Mouse (Mus musculus): Measurements from ENCODE around the gene Taar4.

Gene Taar4

DNA sequence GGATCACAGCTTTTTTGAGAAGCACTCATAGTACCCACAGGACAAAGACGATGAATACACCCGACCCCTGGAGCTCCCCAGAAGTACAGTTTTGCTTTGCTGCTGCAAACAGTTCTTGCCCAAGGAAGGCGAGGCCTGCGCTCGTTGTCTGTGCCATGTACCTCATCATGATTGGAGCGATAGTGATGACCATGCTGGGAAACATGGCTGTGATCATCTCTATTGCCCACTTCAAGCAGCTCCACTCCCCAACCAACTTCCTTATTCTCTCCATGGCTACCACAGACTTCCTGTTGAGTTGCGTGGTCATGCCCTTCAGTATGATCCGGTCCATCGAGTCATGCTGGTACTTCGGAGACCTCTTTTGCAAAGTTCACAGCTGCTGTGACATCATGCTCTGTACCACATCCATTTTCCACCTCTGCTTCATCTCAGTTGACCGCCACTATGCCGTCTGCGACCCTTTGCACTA is at the start of gene Taar4:
Gene Taar4 (plus strand): TSS at position 51 of the 472 bp plus-strand sequence.
- in situ Hi-C loops (cut with MboI, MseI), result no loop called here

GRCm38 (mm10) chr10:23920056-23920455 is 40.2 kb upstream of the Taar4 start, which contains the start of gene Taar1:
Gene Taar1 (plus strand): TSS chr10:23920356.
- in situ Hi-C loops (cut with MboI, MseI), result no loop called here

GRCm38 (mm10) chr10:23922468-23922867 is 37.8 kb upstream of the Taar4 start:
- in situ Hi-C loops (cut with MboI, MseI), result no loop called here

GRCm38 (mm10) chr10:23923941-23924340 is 36.4 kb upstream of the Taar4 start:
- in situ Hi-C loops (cut with MboI, MseI), result no loop called here

- in situ Hi-C loops (cut with MboI, MseI), result no loop called here
These were observed 22.7 kb upstream of the Taar4 start for GRCm38 (mm10) chr10:23937613-23938012.

DNA sequence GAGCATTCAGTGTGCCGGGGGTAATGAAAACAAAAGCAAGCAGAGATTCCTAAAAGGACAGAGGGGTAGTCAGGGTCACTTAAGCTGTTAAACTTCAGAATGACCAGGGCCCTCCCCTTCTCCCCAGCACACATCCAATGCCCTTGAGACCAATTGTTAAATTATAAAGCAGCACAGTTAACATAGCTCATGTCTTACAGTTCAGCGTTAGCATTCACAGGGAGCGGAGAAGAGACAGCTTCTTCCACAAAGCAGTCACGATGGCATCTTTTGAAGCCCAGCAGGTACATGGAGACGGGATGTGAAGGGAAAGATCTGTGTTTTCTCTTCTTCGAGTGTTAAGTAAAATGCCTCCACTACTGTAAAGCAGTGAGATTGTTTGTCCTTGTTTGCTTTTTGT is 22.0 kb upstream of the Taar4 start, which contains the start of gene Taar2:
Gene Taar2 (plus strand): TSS at position 261 of the 400 bp plus-strand sequence.
- in situ Hi-C loops (cut with MboI, MseI), result no loop called here

- in situ Hi-C loops (cut with MboI, MseI), result no loop called here
These were observed 17.8 kb upstream of the Taar4 start for GRCm38 (mm10) chr10:23942465-23942864.

- in situ Hi-C loops (cut with MboI, MseI), result no loop called here
These were observed 12.3 kb upstream of the Taar4 start for GRCm38 (mm10) chr10:23948026-23948425.

DNA sequence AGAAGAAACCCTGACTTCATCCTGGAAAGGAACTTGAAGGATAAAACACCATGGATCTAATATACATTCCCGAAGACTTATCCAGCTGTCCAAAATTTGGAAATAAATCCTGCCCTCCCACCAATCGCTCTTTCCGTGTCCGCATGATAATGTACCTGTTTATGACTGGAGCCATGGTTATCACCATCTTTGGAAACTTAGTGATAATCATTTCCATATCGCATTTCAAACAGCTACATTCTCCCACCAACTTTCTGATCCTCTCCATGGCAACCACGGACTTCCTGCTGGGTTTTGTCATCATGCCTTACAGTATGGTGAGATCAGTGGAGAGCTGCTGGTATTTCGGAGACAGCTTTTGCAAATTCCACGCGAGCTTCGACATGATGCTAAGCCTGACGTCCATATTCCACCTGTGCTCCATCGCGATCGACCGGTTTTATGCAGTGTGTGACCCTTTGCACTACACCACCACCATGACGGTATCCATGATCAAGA is 10.7 kb upstream of the Taar4 start, which contains the start of gene Taar3:
Gene Taar3 (plus strand): TSS at position 51 of the 498 bp plus-strand sequence.
- in situ Hi-C loops (cut with MboI, MseI), result no loop called here

DNA sequence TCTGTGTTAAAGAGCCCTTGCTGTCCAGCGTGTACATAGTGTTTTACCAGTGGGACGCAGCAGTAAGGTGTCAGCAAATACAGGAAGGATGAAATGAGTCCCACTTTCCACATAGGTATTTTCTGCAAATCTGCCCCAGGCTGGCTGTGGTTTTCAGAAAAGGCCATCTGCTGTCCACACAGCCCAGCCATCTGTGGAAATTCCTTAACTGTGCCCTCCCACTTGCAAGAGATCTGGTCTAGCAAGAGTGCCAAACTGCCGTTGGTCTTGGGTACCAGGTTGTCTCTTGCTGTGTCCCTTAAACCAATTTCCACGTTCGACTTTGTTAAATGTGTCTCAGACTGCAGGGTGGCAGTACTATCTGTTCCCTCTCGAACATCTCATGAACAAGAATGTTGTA is 8.6 kb upstream of the Taar4 start:
- in situ Hi-C loops (cut with MboI, MseI), result no loop called here

DNA sequence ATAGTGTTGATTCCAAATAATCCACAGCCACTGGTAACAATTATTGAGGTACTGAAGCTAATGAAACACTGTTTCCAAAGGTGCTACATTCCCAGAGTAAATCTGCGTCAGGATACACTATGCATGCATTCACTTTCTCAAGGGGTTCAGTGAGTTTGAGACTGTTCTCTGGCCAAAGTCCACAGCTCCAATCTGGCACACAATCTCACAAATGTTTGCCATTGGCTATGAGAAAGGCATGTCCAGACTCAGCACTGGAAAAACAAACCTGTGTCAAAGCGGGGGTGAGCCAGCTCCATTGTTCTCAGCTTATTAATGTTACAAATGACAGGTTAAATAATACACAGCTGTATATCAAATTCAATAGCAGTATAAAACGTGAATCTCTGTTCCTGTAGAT is 1.2 kb upstream of the Taar4 start:
- in situ Hi-C loops (cut with MboI, MseI), result no loop called here

DNA sequence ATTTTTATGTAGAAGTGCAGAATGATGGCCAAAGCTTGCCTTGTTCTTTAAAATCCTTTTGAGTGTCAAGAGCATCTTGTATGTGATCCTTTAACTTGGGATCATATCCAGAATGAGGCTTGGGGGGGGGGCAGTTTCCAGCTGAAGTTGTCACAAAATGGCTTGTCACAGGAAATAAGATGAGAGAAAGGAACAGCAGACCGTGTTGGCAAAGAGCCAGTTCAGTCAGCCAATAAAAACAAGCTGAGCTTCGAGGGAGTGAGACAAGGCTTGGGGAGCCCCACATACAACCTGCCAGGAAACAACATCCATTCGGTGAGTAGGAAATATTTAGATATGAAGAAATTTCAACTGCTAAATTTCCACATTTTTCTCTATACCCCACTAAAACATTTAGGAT is 3.1 kb downstream of the Taar4 start:
- in situ Hi-C loops (cut with MboI, MseI), result no loop called here

DNA sequence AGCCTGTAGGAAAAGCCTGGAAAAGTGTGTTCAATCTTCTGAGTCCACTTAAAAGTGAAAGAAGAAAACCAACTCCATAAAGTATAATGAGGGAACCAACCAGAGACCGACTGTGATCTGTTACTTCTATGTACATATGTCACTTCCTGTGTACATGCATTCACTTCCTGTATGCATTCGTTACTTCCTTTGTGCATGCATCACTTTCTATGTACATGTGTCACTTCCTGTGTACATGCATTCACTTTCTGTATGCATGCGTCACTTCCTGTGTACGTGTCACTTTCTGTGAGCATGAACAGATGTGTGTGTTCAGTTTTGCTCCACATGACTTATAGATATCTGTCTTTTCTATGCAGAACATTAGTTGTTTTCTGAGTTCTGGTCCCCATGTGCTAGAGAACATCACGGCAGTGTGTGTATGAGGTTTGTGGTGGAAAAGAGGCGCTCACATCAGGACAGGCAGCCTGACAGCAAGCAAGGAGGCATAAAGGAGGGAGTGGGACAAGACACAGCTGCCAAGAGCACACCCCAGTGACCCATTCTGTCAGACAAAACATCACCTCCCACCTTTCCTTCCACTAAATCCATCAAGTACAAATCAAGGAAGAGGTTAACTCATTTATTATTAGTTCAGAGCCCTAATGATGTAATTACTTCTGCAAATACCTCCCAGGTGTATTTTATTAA is 4.8 kb downstream of the Taar4 start:
- in situ Hi-C loops (cut with MboI, MseI), result no loop called here

DNA sequence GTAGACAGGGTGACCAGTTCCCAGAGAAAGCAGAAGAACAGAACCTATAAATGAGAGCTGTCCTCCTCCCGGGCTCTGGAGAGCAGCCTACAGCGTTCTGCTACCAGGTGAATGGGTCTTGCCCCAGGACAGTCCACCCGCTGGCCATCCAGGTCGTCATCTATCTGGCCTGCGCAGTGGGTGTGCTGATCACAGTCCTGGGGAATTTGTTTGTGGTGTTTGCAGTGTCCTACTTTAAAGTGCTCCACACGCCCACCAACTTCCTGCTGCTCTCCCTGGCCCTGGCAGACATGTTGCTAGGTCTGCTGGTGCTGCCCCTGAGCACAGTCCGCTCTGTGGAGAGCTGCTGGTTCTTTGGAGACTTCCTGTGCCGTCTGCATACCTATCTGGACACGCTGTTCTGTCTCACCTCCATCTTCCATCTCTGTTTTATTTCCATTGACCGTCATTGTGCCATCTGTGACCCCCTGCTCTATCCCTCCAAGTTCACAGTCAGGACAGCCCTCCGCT is 10.4 kb downstream of the Taar4 start, which contains the start of gene Taar5:
Gene Taar5 (plus strand): TSS at position 51 of the 510 bp plus-strand sequence.
- in situ Hi-C loops (cut with MboI, MseI), result no loop called here

DNA sequence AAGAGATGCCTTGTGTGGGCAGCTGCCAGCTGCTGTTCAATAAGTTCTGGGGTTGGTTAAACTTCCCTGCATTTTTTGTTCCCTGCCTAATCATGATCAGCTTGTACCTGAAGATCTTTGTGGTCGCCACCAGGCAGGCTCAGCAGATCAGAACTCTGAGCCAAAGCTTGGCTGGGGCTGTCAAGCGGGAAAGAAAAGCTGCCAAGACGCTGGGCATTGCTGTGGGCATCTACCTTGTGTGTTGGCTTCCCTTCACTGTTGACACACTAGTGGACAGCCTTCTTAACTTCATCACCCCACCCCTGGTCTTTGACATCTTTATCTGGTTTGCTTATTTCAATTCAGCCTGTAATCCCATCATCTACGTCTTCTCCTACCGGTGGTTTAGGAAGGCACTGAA is 11.0 kb downstream of the Taar4 start:
- in situ Hi-C loops (cut with MboI, MseI), result no loop called here

GRCm38 (mm10) chr10:23977958-23978357 is 17.7 kb downstream of the Taar4 start:
- in situ Hi-C loops (cut with MboI, MseI), result no loop called here

DNA sequence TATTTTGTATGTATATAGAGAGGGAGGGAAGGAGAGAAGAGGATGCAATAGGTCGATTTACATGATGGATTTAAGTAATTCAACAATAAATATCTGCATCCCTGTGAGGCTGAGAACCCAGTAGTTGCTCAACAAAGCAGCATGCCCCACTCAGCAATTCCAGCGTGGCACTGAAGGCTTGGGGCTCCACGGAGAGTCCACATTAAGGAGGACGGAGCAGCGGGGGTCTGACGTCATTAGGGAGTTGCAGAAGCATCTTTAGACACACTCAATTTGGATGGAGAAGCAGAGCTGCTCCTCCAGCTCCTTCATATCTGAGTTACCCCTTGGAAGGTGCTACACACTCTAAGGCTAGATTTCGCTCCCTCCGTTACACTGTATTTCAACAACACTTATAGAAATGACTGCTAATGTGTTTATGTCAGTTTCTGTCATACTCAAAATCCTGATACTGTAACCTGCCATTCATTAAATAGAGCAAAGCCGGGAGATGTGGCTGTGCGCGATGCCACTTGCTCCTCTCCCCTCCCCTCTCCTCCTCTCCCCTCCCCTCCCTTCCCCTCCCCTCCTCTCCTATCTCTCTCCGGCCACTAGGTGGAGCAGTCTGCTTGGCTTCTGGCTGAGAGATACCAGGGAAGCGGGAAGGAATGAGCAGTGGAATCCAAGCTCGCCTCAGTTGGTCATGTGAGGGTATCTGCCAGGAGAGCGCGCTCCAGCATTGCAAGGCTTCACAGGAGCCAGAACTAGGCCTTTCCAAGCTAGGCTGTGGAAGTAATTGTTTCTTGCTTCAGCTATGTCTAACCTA is 18.8 kb downstream of the Taar4 start:
- in situ Hi-C loops (cut with MboI, MseI), result no loop called here

DNA sequence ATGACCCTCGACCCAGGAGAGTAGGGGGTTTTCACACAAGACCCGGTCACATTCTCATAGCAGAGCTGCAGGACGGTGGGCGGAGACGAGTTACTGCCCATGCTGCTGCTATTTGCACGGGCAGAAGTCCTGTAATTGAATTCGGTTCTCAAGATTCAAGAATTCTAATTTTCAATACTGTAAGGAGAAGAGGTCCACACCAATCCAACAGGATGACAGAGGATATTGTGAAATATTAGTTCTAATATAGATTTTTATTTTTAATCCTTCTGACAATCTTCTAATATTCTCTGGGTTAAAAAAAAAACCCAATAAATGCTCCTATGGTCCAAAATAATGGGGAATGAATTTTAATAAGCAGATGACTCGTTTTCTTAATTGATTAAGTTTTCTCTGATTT is 25.3 kb downstream of the Taar4 start, which contains the start of gene Taar6:
Gene Taar6 (minus strand): TSS at position 101 of the 400 bp plus-strand sequence.
- in situ Hi-C loops (cut with MboI, MseI), result no loop called here

- in situ Hi-C loops (cut with MboI, MseI), result no loop called here
These were observed 26.1 kb downstream of the Taar4 start for GRCm38 (mm10) chr10:23986419-23986818.

- in situ Hi-C loops (cut with MboI, MseI), result no loop called here
These were observed 33.1 kb downstream of the Taar4 start, which contains the start of gene Taar7a for GRCm38 (mm10) chr10:23993381-23993780. Gene Taar7a (minus strand): TSS chr10:23993481.

GRCm38 (mm10) chr10:23999639-24000038 is 39.3 kb downstream of the Taar4 start, which contains the start of gene Taar7b:
Gene Taar7b (plus strand): TSS chr10:23999939.
- in situ Hi-C loops (cut with MboI, MseI), result no loop called here

DNA sequence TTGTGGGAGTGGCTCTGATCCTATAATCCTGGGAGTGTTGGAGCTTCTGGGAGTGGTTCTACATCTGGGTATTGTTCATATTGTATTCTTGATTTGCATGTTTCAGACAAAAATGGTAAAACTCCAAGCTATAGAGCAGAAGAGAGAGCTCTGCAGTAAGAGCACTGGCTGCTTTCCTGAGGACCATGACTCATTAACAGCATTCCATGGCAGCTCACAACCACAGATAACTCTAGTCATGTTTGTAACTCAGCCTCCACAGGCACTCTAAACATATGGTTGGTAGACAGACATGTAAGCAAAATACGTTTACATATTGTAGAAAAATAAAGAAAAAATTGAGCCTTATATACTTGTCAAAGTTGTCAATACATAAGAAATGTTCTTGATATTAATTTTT is 46.1 kb downstream of the Taar4 start:
- in situ Hi-C loops (cut with MboI, MseI), result no loop called here
